Comparison of ENCODE assay signal across 9 mouse cellular contexts in the genomic region with DNA sequence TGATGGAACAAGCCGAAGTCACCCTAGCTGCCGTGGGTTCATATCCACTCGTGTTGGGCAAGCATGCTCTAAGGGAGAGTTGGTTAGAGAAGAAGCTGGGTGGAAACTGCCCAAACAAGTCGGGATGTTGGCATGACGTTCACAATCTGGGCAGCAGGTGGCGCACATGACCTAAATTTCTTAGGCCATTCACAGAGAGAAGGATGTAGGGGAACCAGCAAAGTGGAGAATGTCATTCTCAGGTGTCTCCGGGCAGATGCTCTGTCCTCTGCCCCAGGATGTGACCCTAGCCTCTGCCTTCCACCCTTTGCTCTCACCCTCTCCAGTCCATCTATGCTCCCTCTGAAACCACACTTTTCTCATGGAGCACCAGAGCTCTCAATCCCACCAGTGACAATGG.
A peak's percentile ranks its signal among the peaks of the same experiment; 100 is the strongest.
DNase-seq lines count a peak whose midpoint lies in the region; ATAC-seq and TF ChIP-seq lines count a peak whose summit lies in the region.
"Had no signal": no experiment of that assay in that cellular context is flagged by ENCODE, and none has a peak within 500 bp of the region (broad histone marks: within the 10 kb centered on the region; RNA-seq: fewer than 3 reads in every experiment).

No protein-coding gene starts in this region.

- WGBS in forebrain, embryonic 10.5 days: 14% methylated on average over 7 of the region's 7 CpGs
- 12% methylated on average over 7 of the region's 7 CpGs for WGBS in forebrain, embryonic 13.5 days
- WGBS in midbrain, embryonic 13.5 days: 11% methylated on average over 7 of the region's 7 CpGs
- 3% methylated on average over 7 of the region's 7 CpGs for WGBS in small intestine, adult 2 months

- no peak overlapping the region for H3K9ac ChIP-seq in forebrain, embryonic 13.5 days
- no peak overlapping the region for H3K9ac ChIP-seq in midbrain, embryonic 13.5 days (replicated peaks)

- H3K27ac ChIP-seq in forebrain, embryonic 10.5 days: no peak overlapping the region
- no peak overlapping the region for H3K27ac ChIP-seq in forebrain, embryonic 13.5 days
- H3K27ac ChIP-seq in midbrain, embryonic 13.5 days: no peak overlapping the region
- H3K27ac ChIP-seq in small intestine, adult 2 months (ENCODE audit: insufficient read depth, low read depth, low read length): no peak overlapping the region

- no peaks in the 10 kb centered on the region for H3K36me3 ChIP-seq in forebrain, embryonic 10.5 days (replicated peaks)
- no peaks in the 10 kb centered on the region for H3K36me3 ChIP-seq in forebrain, embryonic 13.5 days (ENCODE audit: poor library complexity, severe bottlenecking)
- H3K36me3 ChIP-seq in midbrain, embryonic 13.5 days: no peaks in the 10 kb centered on the region
- no peaks in the 10 kb centered on the region for H3K36me3 ChIP-seq in small intestine, adult 2 months (ENCODE audit: control insufficient read depth, insufficient read depth, low read length)

- peaks cover 42% of the 10 kb centered on the region for H3K4me1 ChIP-seq in forebrain, embryonic 10.5 days
- H3K4me1 ChIP-seq in forebrain, embryonic 13.5 days: peaks cover 29% of the 10 kb centered on the region
- peaks cover 28% of the 10 kb centered on the region for H3K4me1 ChIP-seq in midbrain, embryonic 13.5 days (replicated peaks)
- peaks cover 11% of the 10 kb centered on the region for H3K4me1 ChIP-seq in small intestine, adult 2 months (ENCODE audit: control insufficient read depth, insufficient read depth, insufficient read length, low read length)

- H3K4me3 ChIP-seq in forebrain, embryonic 10.5 days: no peak overlapping the region
- no peak overlapping the region for H3K4me3 ChIP-seq in forebrain, embryonic 13.5 days
- H3K4me3 ChIP-seq in midbrain, embryonic 13.5 days (replicated peaks): no peak overlapping the region
- H3K4me3 ChIP-seq in small intestine, adult 2 months (ENCODE audit: low read depth, low read length): no peak overlapping the region
- H3K4me3 ChIP-seq: myocyte had no signal

- no peaks in the 10 kb centered on the region for H3K9me3 ChIP-seq in forebrain, embryonic 10.5 days
- no peaks in the 10 kb centered on the region for H3K9me3 ChIP-seq in forebrain, embryonic 13.5 days (replicated peaks)
- H3K9me3 ChIP-seq in midbrain, embryonic 13.5 days: no peaks in the 10 kb centered on the region

- no peak; the same call in 1 of the 2 replicates for ATAC-seq in forebrain, embryonic 13.5 days
- peak; percentile 86 for ATAC-seq in inflammation-experienced regulatory T-cells, adult 6 months
- ATAC-seq in midbrain, embryonic 13.5 days: peak; percentile 68

- peaks cover 41% of the 10 kb centered on the region for H3K27me3 ChIP-seq in forebrain, embryonic 10.5 days (ENCODE audit: poor library complexity, severe bottlenecking)
- H3K27me3 ChIP-seq in forebrain, embryonic 13.5 days: peaks cover 2% of the 10 kb centered on the region; the same call in 1 of the 2 replicates
- no peaks in the 10 kb centered on the region for H3K27me3 ChIP-seq in midbrain, embryonic 13.5 days
- no peaks in the 10 kb centered on the region for H3K27me3 ChIP-seq in small intestine, adult 2 months (ENCODE audit: control insufficient read depth, insufficient read depth, low read length)

- intact Hi-C loops in left cerebral cortex, postnatal 14 days (cut with DNase I): loop anchor here (1.0 to 10.0 kb wide), 5 partner anchors 109 to 451 kb away; partner anchors contain the start of gene Btbd10

- DNase-seq in forebrain, embryonic 10.5 days (ENCODE audit: extremely low spot score, low spot score): peak; percentile 78
- DNase-seq in cerebellum, adult 9-10 months: peak; percentile 89
- DNase-seq in frontal cortex, postnatal 36 days (ENCODE audit: low spot score in 2 of 2): peak; percentile 94 to 95
- DNase-seq in left cerebral cortex, postnatal 14 days (ENCODE audit: low spot score in 2 of 2): peak; percentile 83 to 94

- no peak overlapping the region for H3K4me2 ChIP-seq in forebrain, embryonic 13.5 days
- no peak overlapping the region for H3K4me2 ChIP-seq in midbrain, embryonic 13.5 days (replicated peaks)

- no peak for TF ChIP-seq POLR2A in small intestine, adult 2 months (IDR thresholded peaks at IDR 0.05; ENCODE audit: low read depth, low read length)

- peak; percentile 83; the same call in 1 of the 2 replicates for TF ChIP-seq CTCF in small intestine, adult 2 months (IDR thresholded peaks at IDR 0.05; ENCODE audit: extremely low read depth, insufficient read length, insufficient replicate concordance, low read depth, low read length)
